Mouse (Mus musculus) liver, postnatal 0 days (tissue): ENCODE measurements around the gene Hectd1.
A peak's percentile ranks its signal among the peaks of the same experiment; 100 is the strongest.

Experiments
- CTCF ChIP-seq: sonication (generic); IDR thresholded peaks from 2 replicates; pipeline ENCODE4 v1.5.1; 2016; ENCODE audit warnings: antibody characterized with exemption, low read depth
- EP300 ChIP-seq: IDR thresholded peaks from 2 replicates; pipeline ENCODE4 v1.6.1; 2016; ENCODE audit warnings: antibody characterized with exemption, low read depth, mild to moderate bottlenecking

DNA sequence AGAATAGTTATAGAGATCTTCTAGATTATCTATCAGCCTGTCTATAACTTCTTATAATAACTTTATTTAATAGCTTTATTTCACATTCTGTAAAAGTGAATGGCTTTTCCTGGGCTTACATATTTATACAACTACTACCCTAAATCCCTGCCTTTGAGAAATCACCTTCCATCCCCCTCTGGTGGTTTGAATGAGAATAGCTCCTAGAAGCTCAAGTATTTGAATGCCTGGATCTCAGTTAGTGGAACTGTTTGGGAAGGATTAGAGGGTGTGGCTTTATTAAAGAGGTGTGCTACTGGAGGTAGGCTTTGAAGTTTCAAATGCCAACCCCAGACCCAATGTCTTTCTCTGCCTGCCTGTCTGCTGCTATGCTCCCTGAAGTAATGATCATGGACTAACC lies 127.6 kb downstream of the Hectd1 start:
- TF ChIP-seq CTCF, result peak; percentile 40
- no peak for TF ChIP-seq EP300
